Mouse (Mus musculus): Measurements from ENCODE around the gene Ascc1. TPM values are rescaled to one million over a fixed set of nuclear protein-coding genes. Genes with fewer than 3 reads are reported as not detected.
"Not testable (repeated sequence)": the region's sequence is repeated elsewhere in the genome, so short reads cannot be mapped to it uniquely, and the experiment has no call there.

Gene Ascc1
- total RNA-seq, 2 experiments from 2014 or later = 20.5 to 23.1 TPM

DNA sequence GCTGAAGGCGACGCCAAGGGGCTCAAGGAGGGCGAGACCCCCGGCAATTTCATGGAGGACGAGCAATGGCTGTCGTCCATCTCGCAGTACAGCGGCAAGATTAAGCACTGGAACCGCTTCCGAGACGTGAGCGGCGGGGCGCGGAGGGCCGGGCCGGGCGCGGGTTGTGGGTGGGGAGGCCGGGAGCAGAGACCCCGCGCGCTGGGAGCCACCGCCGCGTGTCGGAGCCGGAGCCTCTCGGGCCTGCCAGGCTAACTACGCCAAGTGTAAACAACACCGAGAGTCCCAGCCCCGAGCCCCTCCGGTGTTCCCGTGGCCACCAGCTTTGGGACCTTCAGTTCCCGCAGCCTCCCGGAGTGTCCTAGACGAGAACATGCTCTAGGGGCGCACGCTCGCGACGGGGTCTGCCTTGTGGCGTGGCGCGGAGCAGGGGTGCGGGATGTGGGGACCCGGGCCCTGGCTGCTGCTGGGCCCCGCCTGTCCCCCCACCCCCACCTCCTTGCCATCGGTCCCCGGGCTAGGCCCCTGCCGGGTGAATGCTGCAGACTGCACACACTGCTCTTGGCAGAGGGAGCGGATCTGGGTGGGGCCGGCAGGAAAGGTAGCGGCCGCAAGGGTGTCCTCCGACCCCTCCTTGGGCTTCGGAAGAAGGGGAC, 104.1 kb downstream of the Ascc1 start:
- peak; percentile 39 for DNase-seq (ENCODE audit: low spot score)
- intact Hi-C loops (cut with DNase I) = no loop called here

DNA sequence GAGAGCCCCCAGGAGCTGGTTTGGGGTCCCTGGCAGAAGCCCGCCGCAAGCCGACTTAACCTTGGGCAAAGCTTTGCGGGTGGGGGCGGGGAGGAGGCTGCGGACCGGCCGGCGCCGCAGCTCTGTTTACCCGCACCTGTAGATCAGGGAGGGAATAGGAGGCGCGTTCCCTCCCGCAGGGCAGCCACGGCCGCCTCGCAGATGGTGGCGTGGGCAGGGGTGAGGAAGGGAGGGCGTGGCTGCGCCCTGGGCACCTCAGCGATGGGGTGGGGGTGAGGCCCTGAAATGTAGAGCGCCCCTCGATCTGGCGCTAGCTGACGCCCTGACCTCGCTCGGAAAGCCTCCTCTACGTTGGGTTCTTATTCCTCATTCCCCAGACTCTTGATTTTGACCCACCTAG, 104.8 kb downstream of the Ascc1 start:
- intact Hi-C loops (cut with DNase I) = no loop called here
- no peak for DNase-seq (ENCODE audit: low spot score)

DNA sequence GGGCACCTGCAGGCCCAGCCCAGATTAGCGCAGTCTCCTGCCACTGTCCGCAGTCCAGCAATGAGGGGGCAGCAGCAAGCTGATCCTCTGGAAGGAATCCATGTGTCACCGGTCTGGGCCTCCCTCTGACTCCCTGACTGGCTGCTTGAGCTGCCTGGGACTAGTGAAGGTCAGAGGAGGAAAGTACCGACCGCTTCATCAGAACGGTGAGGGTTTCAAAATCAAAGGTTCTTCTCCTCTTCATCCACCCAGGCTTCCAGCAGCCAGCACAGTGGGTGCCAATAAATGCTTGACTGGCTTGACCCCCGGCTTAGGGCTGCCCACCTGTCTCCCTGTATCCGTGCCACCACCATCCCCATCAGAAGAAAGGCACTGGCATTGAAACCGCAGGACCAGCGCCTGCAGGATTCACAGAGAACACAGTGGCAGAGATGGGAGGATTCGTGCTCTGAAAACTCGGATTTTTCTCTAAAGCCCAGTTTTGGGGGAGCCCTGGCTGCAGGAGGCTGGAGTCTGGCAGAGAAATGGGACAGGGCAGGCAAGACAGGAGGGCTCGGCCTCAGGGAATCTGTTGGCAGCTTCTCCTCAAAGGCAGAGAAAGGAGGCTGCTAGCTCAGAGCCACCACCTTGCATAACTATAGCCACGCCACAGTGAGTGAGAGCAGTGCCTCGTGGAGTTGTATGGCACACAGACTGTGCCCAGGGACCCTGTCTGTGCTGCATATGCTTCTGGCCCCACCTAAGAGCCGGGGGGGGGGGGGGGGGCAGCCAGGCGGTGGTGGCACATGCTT, 105.9 kb downstream of the Ascc1 start:
- no peak for DNase-seq (ENCODE audit: low spot score)
- intact Hi-C loops (cut with DNase I) = no loop called here

DNA sequence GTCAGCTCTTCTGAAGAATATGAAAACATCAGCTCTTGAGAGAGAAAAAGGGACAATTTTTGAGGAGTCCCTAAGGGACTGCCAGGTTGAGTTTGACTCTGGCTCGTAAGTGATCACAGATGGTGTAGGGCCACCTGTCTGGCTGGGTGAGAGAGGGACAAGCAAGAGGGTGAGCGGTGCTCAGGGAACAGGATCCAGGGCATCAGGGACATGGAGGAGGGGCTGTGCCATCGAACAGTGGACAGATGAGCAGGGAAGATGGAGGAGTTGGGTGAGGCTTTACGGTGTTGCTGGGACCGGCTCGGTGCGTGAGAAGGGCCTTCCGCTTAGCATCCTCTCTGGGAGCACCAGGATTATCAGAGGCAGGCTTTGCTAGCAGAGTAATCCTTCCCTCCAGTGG, 106.7 kb downstream of the Ascc1 start:
- DNase-seq (ENCODE audit: low spot score) = no peak
- intact Hi-C loops (cut with DNase I) = no loop called here

DNA sequence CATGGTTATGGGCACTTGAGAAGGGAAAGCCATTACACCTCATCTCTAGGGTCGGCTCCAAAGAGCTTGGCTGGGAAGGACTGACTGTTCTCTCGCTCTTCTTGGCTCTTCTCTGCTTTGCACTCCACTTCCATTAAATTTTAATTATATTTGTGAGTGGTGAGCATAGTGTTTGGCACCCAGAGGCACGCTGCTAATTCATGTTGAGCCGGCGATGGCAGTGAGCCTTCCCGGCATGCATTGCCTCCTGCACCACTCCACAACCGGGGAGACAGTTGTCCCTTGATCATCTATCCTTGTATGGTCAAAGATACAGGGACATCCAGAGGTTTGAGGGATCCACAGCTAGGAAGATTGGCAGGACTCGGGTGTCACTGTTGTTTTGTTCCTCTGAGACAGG, 107.4 kb downstream of the Ascc1 start:
- DNase-seq (ENCODE audit: low spot score) = no peak
- intact Hi-C loops (cut with DNase I) = no loop called here

- DNase-seq (ENCODE audit: low spot score) = no peak
- intact Hi-C loops (cut with DNase I) = no loop called here
Measured at GRCm38 (mm10) chr10:60110908-60111475, 108.4 kb downstream of the Ascc1 start.

DNA sequence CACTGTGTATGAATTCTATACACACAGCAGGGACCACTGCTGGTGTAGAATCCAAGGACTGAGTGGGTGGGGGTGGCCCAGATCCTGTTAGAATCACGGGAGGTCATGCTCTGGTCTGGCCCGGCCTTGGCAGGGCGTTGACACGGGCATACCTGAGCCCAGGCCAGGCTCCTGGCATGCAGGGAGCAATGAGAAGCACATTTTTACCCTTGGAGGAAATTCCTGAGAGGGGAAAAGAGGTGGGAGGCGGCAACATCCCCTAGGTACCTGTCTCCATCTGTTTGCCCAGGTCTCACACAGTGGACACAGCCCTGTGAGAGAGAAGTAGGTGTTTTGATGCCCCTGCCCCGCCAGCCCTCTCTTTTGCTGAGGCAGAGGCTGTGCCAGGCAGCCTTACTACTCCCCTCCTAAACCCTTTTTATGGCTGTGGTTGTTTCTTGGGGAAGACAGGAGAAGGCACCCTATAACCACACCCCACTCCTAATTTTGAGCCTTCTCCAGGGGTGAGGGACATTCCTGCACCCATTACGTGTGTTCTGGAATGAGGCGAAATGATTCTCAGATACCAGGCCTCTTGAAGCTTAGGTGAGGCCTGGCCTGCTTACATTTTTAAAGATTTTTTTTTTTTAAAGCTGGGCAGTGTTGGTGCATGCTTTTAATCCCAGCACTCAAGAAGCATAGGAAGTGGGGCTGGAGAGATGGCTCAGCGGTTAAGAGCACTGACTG, 111.5 kb downstream of the Ascc1 start:
- intact Hi-C loops (cut with DNase I) = no loop called here
- DNase-seq (ENCODE audit: low spot score) = no peak

- intact Hi-C loops (cut with DNase I) = no loop called here
- DNase-seq (ENCODE audit: low spot score) = no peak
Measured at GRCm38 (mm10) chr10:60115345-60116185, 113.0 kb downstream of the Ascc1 start.

DNA sequence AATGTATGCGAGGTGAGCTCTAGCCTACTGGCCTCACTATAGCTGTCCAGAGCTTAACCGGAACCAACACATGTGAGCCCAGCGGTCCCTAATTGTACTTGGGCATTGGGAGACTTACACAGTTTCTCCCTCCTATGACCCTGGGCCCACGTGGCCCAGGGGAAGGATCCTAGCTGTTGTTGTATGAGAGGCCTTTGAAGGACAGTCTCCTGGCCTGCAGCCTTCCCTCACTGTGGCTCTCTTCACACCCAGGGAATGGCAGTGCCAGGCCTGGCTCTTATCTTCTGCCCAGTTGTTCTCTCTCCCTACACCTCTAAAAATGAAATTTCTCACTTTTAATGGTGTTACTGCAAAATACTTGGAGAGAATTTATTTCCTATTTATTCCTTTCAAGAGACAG, 114.4 kb downstream of the Ascc1 start:
- intact Hi-C loops (cut with DNase I) = no loop called here
- no peak for DNase-seq (ENCODE audit: low spot score)

DNA sequence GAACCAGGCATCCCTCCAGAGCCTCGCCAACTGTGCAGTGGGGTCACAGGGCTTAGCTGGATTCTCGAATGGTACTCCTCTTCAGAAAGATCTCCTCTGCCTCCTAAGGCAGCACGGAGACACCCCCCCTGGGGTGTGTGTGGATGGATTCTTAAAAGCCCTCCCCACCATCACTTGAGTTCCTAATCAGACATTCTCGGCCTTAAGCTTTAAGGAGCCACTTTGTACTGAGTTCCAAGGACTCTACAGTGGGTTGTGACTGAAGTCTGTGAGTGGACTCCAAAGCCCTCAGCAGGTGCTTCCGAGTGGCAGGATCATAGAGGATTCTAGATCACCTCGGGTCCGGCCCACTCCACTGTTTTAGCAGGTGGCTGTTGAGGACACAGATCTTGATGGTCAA, 115.9 kb downstream of the Ascc1 start:
- no peak for DNase-seq (ENCODE audit: low spot score)
- intact Hi-C loops (cut with DNase I) = no loop called here

- DNase-seq (ENCODE audit: low spot score) = no peak
- intact Hi-C loops (cut with DNase I) = no loop called here
Measured at GRCm38 (mm10) chr10:60120630-60121029, 118.0 kb downstream of the Ascc1 start.

- no peak for DNase-seq (ENCODE audit: low spot score)
- intact Hi-C loops (cut with DNase I) = no loop called here
Measured at GRCm38 (mm10) chr10:60124078-60124477, 121.5 kb downstream of the Ascc1 start.

DNA sequence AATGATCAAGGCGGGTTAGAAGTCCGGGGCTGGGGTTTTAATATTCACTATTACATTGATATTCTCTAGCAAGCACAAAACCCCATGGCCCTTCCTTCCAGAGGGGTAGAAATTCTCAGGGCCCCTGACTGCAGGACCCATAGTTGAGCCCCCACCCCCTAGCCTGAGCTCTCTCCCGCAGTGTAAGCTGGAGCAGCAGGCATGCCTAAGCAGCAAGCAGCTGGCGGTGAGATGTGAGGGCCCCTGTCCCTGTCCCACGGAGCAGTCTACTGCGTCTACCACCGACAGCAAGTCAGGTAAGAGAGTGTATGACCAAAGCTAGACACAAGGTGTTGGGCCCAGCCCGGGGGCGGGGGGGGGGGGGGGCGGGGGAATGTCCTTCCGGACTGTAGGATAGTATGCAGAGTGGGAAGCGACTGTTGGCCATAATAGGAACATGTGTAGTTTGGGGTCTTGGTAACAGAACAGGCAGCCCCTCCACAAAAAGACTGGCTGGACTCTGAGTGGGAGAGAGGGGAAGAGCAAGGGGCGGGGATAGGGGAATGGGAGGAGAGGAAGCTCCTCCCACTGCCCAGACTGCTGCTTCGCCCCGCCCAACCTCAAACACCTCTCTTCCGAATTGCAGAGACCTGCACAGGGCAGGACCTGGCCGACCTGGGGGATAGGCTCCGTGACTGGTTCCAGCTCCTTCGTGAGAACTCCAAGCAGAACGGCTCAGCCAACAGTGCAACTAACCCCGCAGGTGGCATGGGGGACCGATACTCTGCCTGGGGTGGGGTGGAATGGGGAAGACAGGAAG, 123.1 kb downstream of the Ascc1 start:
- no peak for DNase-seq (ENCODE audit: low spot score)
- intact Hi-C loops (cut with DNase I) = no loop called here

GRCm38 (mm10) chr10:60128287-60128686, 125.7 kb downstream of the Ascc1 start:
- intact Hi-C loops (cut with DNase I) = no loop called here
- peak; percentile 29 for DNase-seq (ENCODE audit: low spot score)

DNA sequence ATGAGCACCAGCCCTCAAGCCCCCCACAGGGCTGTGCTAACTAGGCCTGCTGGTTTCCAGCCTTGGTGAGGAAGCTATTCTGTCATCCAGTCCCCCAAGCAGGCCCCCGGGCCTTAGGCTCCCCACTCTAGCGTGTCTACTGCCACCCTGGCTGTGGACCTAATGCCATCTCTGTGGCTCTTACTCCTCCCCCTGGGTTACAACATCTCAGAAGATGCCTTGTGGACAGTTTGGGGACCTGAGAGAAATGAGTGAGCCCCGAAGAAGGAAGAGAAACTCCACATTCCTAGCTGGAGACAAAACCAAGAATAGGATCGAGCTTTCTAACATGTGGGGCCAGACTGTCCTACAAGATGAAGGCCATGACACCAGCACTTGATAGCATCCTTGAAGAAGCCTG, 127.9 kb downstream of the Ascc1 start:
- intact Hi-C loops (cut with DNase I) = no loop called here

DNA sequence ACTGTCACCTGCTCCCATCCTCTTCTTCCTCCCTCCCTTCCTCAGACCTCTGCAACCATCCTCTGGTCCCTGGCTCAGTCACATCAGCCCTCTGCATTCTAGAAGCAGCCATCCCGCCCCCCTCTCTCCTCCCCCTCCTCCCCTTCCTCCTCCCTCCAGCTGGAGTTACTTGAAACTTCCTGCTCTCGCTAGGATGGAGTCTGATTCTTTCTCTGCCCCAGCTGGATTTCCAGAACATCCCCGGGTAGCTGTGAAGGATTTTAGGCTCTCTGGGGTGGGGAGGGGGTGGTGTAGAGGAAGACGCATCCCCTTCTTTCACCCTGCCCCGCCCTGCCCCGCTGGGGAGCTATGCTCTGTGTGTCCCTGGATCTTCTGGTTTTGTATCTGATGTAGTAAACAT, 130.9 kb downstream of the Ascc1 start:
- intact Hi-C loops (cut with DNase I) = no loop called here
- no peak for DNase-seq (ENCODE audit: low spot score)

More for the DNA sequence above, 127.9 kb downstream of the Ascc1 start:
- DNase-seq (ENCODE audit: low spot score) = no peak

GRCm38 (mm10) chr10:60134201-60134600, 131.6 kb downstream of the Ascc1 start:
- no peak for DNase-seq (ENCODE audit: low spot score)
- intact Hi-C loops (cut with DNase I) = no loop called here

GRCm38 (mm10) chr10:60136010-60136409, 133.4 kb downstream of the Ascc1 start:
- DNase-seq (ENCODE audit: low spot score); intact Hi-C loops (cut with DNase I): not testable (repeated sequence)

GRCm38 (mm10) chr10:60136935-60137334, 134.3 kb downstream of the Ascc1 start:
- intact Hi-C loops (cut with DNase I) = no loop called here
- no peak for DNase-seq (ENCODE audit: low spot score)
